Mouse (Mus musculus) inflammation-experienced regulatory T-cells, adult 6 months (primary cell): ENCODE measurements around the gene Slc39a3. TPM values are rescaled to one million over a fixed set of nuclear protein-coding genes. Genes with fewer than 3 reads are reported as not detected.
"Not testable (repeated sequence)": the region's sequence is repeated elsewhere in the genome, so short reads cannot be mapped to it uniquely, and the experiment has no call there.

Experiments used
- ATAC-seq: one replicate; pipeline ENCODE4 v1.8.0; 2017
- polyA plus RNA-seq, 3 experiments: library from polyadenylated mRNA; unstranded; fragments of 100-300 nt; shearing (Covaris generic); gene quantifications; one replicate each; pipeline ENCODE4 v1.2.1; 2017

Gene Slc39a3
- polyA plus RNA-seq, 3 experiments from 2014 or later, result 2.4 to 5.0 (median 2.7) TPM

DNA sequence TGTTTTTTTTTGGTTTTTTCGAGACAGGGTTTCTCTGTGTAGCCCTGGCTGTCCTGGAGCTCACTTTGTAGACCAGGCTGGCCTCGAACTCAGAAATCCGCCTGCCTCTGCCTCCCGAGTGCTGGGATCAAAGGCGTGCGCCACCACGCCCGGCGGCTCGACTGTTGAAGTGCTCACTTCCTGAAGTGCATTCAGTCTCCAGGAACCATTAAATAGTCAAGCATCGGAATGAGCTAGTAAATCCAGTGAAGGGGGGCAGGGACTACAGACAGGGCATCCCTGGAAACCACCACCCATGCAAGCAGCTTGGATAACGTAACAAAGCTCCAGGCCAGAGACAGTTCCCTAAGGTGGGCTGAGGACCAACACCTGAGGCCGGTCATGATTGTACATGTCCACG lies 8.0 kb upstream of the Slc39a3 start:
- not testable (repeated sequence) for ATAC-seq

DNA sequence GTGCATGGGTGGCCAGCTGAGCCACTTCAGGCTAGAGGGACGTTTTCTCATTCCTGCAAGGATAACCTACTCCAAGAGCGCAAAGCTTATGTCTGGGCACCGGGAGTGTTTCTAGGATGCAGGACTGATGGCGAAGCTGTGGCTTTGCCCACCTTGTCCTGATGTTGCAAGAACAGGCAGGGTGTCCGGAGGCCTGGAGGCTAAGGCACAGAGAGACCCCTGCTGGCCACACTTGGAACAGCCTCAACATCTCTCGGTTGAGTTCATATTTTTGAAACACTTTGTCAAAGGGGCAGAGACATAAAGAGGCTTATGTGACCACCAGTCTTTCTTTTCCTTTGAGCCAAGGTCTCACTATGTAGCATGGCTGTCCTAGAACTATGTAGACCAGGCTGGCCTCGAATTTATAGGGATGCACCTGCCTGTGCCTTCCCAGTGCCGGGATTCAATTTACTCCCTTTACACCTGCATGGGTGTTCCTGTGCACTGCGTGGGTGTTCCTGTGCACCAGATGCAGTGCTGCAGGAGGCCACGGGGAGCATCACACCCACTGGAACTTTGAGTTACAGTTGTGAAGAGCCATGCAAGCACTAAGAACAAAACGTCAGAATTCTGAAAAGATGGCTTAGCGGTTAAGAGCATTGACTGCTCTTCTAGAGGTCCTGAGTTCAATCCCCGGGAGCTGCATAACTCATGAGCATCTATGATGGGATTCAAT lies 4.4 kb upstream of the Slc39a3 start:
- ATAC-seq, result no peak

DNA sequence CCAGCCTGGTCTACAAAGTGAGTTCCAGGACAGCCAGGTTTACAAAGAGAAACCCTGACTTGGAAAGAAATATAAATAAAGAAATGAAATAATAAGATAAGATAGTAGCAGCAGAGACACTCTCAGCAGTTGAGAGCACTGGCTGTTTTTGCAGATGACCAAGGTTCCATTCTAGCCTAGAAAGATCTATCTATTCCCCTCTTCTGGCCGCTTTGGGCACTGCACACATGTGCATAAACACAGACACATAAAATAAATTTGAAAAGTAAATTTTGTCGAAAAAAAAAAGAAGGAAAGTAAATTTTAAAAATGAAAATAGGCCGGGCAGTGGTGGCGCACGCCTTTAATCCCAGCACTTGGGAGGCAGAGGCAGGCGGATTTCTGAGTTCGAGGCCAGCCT lies 975 bp downstream of the Slc39a3 start:
- ATAC-seq, result no peak

DNA sequence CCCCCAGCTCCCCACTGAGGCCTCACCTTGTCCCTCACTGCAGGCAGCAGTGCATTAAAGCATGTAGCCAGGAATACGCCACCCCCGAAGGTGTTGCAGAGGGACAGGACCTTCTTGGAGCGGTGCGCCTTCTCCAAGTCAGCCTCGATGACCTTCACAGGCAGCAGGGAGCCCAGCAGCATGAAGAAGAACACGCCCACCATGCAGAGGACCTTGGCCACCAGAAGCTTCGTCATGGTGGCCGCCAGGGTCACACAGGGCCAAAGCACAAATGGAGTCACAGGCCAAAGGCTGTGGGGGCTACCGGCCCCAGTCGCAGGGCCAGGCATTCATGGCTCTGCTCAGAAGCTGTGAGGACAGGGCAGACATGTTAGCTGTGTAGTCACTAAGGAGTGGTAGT lies 3.6 kb downstream of the Slc39a3 start:
- ATAC-seq, result no peak

DNA sequence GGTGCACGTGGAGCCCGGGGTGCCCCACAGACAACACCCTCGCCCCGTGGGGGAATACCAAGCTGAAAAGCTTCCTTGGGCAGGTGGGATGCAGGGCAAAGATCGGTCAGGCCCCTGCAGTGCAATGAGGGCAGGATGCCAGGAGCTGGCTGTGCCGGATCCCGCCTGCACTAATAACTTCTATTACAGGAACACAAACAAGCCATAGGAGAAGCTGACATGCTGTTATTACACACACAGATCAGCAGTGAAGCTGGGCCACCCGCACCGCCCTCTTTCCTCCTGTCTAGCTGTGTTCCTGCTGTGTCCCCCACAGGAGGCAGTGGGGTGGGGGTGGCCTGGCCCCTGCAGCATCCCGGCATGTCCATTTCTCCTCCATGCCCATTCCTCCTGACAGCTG lies 8.2 kb downstream of the Slc39a3 start:
- ATAC-seq, result no peak

DNA sequence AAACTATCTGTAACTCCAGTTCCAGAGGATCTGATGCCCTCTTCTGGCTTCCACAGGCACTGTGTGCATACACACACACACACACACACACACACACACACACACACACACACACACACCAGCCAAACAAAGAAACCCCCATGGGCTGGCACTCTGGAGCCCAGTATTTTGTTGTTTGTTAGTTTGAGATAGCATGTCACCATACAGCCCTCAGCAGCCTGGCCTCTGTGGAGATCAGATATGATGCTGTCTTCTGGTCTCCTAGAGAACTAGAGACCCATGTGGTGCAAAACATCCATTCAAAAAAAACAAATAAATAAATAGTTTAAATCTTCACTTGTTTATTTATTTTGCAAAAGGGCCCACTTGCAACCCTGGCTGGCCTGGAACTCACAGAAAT lies 9.0 kb downstream of the Slc39a3 start:
- ATAC-seq, result no peak

DNA sequence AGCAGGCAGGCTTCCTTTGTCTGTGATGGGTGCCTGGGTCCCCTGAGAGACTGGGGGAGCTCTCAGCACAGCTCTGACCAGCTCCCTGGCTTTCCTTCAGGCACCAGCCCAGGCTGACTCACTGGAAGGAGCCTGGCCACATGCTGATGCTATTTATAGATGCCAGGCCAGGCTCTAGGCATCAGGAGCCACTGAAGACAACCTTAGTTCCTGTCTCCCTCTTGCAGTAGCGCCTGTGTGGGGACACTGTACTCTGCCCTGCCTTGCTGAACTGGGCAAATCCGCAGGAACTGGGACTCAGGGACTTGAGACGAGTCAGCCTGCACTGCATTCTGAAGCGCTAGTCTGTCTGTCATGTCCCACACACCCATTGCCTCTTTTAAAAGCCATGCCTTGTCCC lies 9.9 kb downstream of the Slc39a3 start:
- no peak for ATAC-seq

DNA sequence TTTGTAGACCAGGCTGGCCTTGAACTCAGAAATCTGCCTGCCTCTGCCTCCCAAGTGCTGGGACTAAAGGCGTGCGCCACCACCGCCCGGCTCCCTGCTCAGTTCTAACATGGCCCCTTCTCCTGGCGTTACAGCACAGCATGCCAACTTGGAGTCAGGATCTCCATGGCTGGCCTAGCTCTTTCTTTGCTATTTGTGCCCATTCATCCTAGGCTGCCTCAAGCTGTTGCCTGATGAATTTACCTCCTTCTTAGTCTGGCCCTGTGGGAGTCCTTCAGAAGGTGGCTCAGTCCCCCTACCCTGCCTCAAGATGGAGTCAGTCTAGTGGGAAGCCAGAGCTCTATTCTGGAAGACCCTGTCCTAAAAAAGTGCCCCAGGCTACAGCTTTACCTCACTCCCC lies 10.4 kb downstream of the Slc39a3 start:
- no peak for ATAC-seq

DNA sequence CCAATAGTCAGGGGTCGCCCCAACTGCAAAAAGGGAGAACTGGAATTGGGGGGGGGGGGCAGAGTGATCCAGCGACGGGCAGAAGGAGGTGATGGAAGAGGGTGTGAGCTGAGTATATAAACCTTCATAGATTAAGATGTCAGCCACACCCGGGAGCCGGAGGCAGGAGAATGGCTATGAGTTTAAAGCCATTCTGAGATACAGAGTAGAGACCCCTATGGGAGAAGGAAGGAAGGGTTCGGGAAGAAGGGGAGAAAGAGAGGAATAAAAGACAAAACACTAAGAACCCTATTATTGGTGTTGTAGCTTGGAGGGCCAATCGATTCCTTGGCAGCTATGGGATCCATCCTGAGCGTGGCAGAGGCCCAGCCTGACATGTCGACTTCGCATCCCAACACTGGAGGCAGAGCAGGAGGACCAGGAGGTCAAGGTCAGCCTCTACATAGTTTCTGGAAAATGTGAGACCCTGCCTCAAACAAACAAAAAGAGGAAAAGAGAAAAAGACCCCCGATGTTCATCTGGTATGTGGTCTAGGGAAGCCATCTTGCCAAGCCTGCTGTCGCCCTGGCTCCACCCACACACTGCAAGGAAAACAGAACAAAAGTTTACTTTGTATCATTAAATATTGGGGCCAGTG lies 11.5 kb downstream of the Slc39a3 start, which contains the start of gene Diras1:
Gene Diras1 (minus strand): TSS at position 24 of the 637 bp plus-strand sequence.
- ATAC-seq, result no peak

DNA sequence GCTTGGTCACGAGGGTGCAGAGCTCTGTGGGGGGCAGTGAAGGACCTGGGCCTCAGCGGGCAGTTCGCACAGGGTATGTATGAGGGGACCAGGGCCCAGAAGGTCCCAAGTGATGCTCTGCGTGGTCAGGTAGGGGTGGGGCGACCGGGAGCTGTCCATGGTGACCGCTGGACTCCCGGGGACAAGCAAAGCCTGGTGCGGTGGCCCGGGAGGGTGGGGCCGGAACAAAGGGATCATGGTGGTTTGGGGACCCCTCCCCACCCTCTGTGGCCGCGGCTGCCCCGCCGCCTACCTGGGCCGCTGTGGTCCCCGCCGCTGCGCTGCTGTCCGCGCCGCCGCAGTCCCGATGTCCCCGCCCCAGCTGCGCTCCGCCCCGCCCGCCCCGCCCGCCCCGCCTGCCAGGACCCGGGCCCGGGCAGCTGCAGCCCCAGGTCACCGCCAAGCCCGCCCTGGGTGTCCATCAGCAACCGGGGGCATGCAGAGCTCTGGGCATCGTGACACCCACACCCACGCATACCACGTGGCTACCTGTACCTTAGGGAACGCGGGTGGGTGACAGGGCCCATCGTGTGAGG lies 12.1 kb downstream of the Slc39a3 start:
- no peak for ATAC-seq

DNA sequence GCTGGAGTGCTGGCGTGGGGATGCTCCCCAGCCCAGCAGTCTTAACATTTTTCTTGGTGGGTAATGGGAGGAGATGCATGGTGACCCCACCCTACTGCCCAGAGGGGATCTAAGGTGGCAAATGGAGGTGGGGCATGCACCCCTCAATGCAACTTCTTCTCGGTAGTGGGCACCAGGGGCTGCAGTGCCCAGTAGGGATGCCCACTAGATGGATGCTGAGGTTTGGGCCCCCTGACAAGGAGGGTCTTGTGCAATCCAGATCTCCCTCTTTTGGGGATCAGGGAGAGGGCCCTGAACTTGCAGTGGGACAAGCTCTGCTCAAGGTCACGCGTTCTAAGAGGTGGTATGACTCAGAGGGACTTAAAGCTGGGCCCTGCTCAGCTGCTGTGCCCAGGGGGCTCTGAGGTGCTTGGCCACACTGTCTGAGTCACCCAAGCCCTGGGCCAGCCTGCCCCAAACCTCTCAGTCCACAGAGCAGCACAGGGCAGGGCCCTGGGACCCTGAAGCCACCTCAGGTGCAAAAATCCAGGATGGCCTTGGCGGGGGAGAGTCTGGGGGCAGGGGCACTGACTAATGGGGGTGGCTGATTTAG lies 12.8 kb downstream of the Slc39a3 start:
- ATAC-seq, result no peak

DNA sequence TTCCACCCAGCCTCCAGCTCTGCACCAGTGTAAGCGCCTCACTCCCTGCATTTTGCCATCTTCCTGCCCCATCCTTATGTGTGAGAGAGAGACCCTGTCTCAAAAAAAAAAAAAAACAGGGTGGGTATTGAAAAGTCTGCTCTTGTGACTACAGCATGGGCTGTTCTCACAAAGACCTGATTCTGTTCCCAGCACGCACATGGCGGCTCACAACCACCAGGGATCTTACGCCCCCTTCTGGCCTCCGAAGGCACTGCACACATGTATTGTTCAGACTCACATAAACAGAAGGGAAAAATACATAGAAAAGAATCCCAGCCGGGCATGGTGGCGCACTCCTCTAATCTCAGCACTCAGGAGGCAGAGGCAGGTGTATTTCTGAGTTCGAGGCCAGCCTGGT lies 14.5 kb downstream of the Slc39a3 start:
- no peak for ATAC-seq

DNA sequence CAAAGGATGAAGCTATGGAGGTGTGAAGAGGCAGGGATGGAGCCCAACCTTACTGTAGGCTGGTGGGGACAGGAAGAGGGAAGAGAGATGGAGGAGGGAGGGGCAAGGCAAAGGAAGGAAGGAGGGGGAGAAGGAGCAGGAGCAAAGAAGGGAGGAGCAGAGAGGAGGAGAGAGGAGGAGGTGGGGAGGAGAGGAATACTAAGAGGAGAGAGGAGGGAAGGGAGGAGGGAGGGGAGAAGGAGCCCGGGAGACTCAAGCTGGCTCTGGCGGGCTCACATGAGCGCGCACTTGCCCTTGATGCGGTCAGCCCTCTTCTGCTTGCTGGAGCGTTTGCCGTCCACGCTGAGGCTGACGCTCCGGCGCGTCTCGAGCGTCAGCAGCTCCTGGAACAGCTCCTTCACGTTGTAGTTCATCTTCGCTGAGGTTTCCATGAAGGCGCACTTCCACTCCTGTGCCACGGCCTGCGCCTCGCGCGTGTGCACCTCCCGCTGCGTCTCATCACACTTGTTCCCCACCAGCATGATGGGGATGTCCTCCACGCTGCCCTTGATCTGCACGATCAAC lies 15.6 kb downstream of the Slc39a3 start:
- no peak for ATAC-seq

DNA sequence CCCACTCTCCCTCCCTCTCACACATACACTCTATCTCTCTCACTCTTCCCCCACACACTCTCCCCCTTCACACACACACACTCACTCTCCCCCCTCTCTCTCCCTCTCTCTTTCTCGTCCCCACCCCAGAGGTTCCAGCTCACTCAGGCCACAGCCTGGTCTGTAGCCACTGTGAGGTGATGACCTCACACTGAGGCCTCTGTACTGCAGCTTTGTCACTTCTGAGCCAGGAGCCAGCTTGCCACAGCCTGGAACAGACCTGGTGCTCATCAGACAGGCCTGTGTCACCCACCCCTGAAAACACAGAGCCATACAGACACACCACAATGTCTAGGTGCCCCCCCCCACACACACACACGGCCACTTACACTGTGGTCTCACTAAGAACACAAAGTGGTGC lies 17.0 kb downstream of the Slc39a3 start:
- ATAC-seq, result no peak

DNA sequence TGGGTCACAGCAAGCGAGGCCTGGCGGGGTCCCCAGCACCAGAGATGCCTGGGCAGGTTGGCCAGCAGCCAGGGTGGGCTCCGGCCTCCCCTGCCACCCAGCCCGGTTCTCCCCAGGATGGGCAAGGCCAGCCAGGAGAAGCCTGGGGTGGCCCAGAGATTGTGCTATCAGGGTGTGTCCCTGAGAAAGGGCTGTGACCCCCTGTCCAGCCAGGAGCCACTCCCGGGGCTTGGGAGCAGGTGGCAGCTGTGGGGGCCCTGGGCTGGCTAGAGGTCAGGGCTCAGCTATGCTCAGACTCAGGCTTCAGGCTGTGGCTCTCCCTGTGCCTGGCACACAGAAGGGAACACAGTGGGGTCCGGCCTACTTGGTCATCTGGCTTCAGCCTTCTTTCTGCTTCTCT lies 17.5 kb downstream of the Slc39a3 start:
- ATAC-seq, result no peak

DNA sequence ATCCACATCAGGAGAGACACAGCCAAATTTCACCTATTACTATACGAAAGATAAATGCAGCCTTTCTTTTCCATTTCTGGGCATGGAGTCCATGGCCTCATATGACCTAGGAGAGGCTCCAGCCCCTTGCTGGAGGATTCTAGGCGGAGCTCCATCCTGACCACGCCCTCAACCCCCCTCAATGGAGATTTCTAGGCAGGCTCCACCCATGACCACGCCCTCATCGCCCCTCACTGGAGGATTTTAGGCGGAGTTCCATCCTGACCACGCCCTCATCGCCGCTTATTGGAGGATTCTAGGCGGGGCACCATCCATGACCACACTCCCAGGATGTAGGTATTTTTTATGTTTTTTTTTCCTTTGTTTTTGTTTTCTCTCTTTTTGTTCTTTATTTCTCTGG lies 18.9 kb downstream of the Slc39a3 start:
- ATAC-seq, result no peak

DNA sequence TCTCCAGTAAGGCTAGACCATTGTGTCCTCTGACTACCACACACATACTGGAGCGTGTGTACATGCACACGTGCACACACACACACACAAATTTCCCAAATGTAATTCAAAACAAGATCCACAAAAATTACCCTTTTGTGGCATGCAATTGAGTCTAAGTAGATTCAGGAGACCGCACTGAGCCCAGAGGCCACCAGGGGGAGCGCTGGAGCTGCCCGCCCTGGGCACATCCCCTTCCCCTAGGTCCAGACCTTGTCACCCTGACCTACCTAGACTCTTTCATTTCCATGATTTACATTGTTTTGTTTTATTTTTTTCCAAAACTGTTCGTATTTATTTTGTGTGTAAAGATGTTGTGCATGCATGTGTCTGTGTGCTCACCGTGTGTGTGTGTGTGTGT lies 20.6 kb downstream of the Slc39a3 start:
- peak; percentile 58 for ATAC-seq

DNA sequence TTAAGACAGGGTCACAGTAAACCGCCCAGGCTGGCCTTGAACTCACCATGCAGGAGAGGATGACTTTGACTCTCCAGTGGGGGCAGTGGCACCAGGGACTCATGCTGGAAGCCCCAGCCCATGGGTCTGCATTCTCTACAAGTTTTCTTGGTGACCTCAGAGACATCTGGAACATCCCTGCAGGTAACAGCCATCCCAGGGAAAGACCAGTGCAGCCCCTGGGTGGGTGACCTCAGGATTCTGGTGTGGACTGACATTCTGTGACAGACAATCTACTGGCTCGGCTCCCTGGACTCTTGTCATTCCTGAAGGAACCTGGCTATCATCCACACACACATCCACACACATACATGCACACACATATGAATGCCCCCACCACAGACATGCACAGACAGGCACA lies 21.6 kb downstream of the Slc39a3 start:
- ATAC-seq, result no peak

DNA sequence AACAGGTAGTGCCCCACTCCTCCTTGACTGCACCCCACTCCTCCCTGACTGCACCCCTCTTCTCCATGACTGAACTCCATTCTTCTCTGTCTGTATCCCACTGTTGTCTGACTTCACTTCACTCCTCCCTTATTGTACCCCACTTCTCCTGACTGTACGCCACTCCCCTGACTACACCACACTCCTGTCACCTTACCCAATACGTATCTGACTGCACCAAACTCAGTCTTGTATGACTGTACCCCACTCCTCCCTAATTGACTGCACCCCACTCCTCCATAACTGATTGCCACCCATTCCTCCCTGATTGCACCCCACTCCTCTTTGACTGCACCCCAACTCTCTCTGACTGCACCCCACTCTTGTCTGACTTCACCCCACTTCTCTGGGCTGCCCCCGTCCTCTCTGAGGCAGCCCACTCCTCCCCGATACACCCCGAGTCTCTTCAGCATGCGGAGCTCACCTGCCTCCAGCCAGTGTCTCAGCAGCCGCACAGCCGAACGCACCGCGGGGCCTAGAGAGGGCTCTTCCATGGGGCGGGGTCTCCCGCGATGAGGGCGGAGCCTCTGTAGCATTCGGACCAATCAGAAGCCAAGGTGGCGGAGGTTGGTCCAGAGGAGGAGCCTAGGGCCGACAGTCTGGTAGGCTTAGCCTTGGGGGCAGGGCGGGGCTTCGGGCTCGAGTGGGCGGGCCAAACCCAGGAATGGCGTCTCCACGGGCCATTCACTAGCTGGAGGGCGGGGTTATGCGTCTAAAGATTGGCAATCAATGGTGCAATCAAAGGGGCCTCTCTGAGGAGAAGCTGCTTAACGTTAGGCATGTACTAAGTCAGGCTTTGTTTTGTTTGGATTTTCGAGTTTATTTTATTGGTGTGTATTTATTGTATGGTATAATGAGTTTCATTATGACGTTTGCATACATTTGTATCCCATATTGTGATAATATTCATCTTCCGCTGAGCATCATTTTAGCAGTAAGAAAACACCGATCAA lies 22.5 kb downstream of the Slc39a3 start, which contains the start of gene Gng7:
Gene Gng7 (minus strand): TSS at position 553 of the 992 bp plus-strand sequence.
- ATAC-seq, result peak; percentile 58

DNA sequence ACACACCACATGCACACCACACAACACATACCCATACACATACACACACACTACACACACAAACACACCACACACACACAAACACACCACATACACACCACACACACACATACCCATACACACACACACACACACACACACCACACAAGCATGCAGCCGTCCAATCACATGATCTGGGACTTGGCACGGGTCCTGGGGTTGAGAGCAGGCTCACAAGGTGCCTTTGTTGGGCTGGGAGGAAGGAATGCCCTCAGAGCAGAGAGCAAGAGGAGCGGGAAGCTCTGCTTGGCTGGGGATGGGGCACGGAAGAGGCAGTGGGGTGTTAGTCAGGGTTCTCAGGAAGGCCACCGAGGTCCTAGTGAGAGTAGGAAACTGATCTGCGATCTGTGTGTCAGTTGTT lies 26.4 kb downstream of the Slc39a3 start:
- ATAC-seq, result no peak

DNA sequence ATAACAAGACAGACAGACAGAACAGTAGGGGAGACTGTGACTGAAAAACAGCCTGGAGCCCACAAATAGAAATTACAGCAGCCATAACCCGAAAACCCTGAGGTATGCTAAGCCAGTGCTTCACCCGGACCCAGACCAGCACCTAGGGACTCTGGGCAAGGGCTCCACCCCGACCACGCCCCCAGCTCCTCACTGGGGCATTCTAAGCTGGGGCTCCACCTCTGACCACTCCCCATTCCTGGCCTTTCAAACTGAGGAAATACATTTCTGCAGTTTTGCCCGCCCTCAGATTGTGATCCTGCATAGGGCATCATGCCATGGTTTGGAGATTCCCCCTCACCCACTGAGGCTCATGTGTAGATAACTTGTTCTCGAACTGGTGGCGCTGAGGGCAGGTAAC lies 30.0 kb downstream of the Slc39a3 start:
- ATAC-seq, result no peak
